Mouse (Mus musculus) midbrain, postnatal 0 days (tissue): ENCODE results near the gene Kbtbd6. TPM values are rescaled to one million over a fixed set of nuclear protein-coding genes. Genes with fewer than 3 reads are reported as not detected.
A peak's percentile ranks its signal among the peaks of the same experiment; 100 is the strongest.
"Not testable (repeated sequence)": the region's sequence is repeated elsewhere in the genome, so short reads cannot be mapped to it uniquely, and the experiment has no call there.

ENCODE experiments used
- ATAC-seq: fragments of 200-750 bp; cut with Nextera tagmentation; 2 replicates; pipeline ENCODE4 v1.8.0; 2017; ENCODE audit warnings: moderate number of reproducible peaks, mild to moderate bottlenecking, moderate TSS enrichment, moderate library complexity; ENCODE audit not compliant: low FRiP score
- DNase-seq: peaks from one replicate; pipeline ENCODE4 v3.0.0-alpha.2; 2015; ENCODE audit warnings: low spot score
- H3K27ac ChIP-seq: fragments of 300-500 bp; sonication (generic); 2 replicates; pipeline ENCODE4 v1.5.1; 2014; ENCODE audit warnings: low read depth, mild to moderate bottlenecking, low read length, mixed read lengths
- H3K27me3 ChIP-seq: fragments of 300-500 bp; sonication (generic); 2 replicates; pipeline ENCODE4 v1.6.1; 2014; ENCODE audit warnings: low read length, control low read depth, mixed read lengths; ENCODE audit not compliant: insufficient read depth
- H3K36me3 ChIP-seq: fragments of 300-500 bp; sonication (generic); 2 replicates; pipeline ENCODE4 v1.6.1; 2014; ENCODE audit warnings: low read length, control low read depth, mixed read lengths; ENCODE audit not compliant: insufficient read depth
- H3K4me1 ChIP-seq: fragments of 300-500 bp; sonication (generic); 2 replicates; pipeline ENCODE4 v1.6.1; 2014; ENCODE audit warnings: mild to moderate bottlenecking, control low read depth, antibody characterized with exemption, low read length, mixed read lengths; ENCODE audit not compliant: insufficient read depth
- H3K4me2 ChIP-seq: fragments of 300-500 bp; sonication (generic); 2 replicates; pipeline ENCODE4 v1.6.1; 2014; ENCODE audit warnings: low read depth, mild to moderate bottlenecking, low read length, mixed read lengths; ENCODE audit not compliant: poor library complexity, severe bottlenecking
- H3K4me3 ChIP-seq: fragments of 300-500 bp; sonication (generic); 2 replicates; pipeline ENCODE4 v1.5.1; 2014; ENCODE audit warnings: low read depth, mild to moderate bottlenecking, low read length, moderate library complexity
- H3K9ac ChIP-seq: fragments of 300-500 bp; sonication (generic); replicated peaks from 2 replicates; pipeline ENCODE4 v1.6.1; 2014; ENCODE audit warnings: mild to moderate bottlenecking, low read length, moderate library complexity, mixed read lengths; ENCODE audit not compliant: poor library complexity, severe bottlenecking
- H3K9me3 ChIP-seq: fragments of 300-500 bp; sonication (generic); 2 replicates; pipeline ENCODE4 v1.6.1; 2016; ENCODE audit warnings: low read length, control low read depth
- CTCF ChIP-seq: IDR thresholded peaks from 2 replicates; pipeline ENCODE4 v1.5.1; 2016; ENCODE audit warnings: antibody characterized with exemption, mild to moderate bottlenecking
- WGBS: fragments of 180-500 bp; shearing (Covaris S2); extraction: QIAGEN DNeasy Blood & Tissue Kit; methylation state at CpG from one replicate; pipeline ENCODE4 v1.1.7; 2014; 5-methylcytosine and 5-hydroxymethylcytosine counted together
- polyA plus RNA-seq: library from polyadenylated mRNA; unstranded; fragments of >200 nt; fragmentation: Nextera tagmentation; extraction: Ambion mirVana; gene quantifications from 2 replicates; pipeline ENCODE4 v1.2.1, GENCODE M21; 2015
- total RNA-seq: library from RNA; depleted of rRNA; stranded (reverse); fragments of >200 nt; gene quantifications from 2 replicates; pipeline ENCODE4 v1.2.3, GENCODE M21; 2014

The Kbtbd6 gene
- total and polyA plus RNA-seq, 2 experiments from 2014 or later: 0.83 to 4.2 TPM

DNA sequence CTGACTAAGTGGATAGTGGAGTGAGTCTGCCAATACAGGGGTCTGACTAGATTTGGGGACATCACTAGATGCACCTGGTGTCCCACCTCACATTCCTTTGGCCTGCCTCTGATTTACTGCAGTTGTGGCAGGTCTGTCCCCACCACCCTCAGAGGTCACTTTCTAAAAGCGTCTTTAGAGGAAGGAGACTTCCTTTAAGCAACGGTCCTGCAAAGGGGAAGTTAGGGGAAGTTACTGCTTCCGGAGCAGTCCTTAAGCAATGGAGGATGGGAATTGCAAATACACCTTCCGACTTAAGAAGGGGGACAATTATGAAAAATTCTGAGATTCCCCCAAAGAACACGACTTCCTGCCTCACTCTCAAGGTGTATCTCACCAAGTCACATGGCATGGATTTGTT is 10.2 kb upstream of the Kbtbd6 start:
- no peak for DNase-seq

DNA sequence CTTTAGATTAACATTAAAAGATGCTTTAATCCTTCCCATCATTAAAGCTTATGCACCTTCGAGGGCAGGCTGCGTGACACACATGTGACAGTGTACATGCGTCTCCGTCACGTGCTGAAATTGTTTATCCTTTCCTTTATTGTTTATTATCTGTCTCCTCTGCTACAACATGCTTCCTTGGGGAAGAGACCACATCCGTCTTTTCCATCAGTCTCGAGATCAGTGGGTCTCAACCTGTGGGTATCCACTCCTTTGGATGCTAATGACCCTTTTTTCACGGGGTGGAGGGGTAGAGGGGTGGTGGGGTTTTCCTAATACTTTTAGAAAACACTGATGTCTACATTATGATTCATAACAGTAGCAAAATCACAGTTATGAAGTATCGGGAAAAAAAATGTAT is 7.0 kb upstream of the Kbtbd6 start:
- ATAC-seq (peak; percentile 45), DNase-seq (no peak)
- H3K9me3 ChIP-seq: no peaks in the 10 kb centered on the region
- TF ChIP-seq CTCF: no peak
- H3K9ac ChIP-seq: 0 out of 2 replicates have a peak overlapping the region, but pooled peaks have one; percentile 36
- peak overlapping the region; percentile 83 for H3K27ac ChIP-seq
- no peaks in the 10 kb centered on the region for H3K36me3 ChIP-seq
- H3K4me2 ChIP-seq: peak overlapping the region; percentile 37
- peak overlapping the region; percentile 13 for H3K4me3 ChIP-seq
- H3K4me1 ChIP-seq: peaks cover 3% of the 10 kb centered on the region; the same call in 1 of the 2 replicates
- 49% methylated on average over 9 of the region's 9 CpGs for WGBS
- no peaks in the 10 kb centered on the region for H3K27me3 ChIP-seq

More for the DNA sequence above, 10.2 kb upstream of the Kbtbd6 start:
- 85% methylated on average over 5 of the region's 5 CpGs for WGBS
- no peak for ATAC-seq
- TF ChIP-seq CTCF: no peak
- Histone ChIP-seq H3K9ac (no peak overlapping the region), H3K4me2 (no peak overlapping the region), H3K4me3 (no peak overlapping the region), H3K4me1 (peaks cover 3% of the 10 kb centered on the region; the same call in 1 of the 2 replicates), H3K36me3 (no peaks in the 10 kb centered on the region), H3K27ac (no peak overlapping the region), H3K9me3 (no peaks in the 10 kb centered on the region), H3K27me3 (no peaks in the 10 kb centered on the region)

DNA sequence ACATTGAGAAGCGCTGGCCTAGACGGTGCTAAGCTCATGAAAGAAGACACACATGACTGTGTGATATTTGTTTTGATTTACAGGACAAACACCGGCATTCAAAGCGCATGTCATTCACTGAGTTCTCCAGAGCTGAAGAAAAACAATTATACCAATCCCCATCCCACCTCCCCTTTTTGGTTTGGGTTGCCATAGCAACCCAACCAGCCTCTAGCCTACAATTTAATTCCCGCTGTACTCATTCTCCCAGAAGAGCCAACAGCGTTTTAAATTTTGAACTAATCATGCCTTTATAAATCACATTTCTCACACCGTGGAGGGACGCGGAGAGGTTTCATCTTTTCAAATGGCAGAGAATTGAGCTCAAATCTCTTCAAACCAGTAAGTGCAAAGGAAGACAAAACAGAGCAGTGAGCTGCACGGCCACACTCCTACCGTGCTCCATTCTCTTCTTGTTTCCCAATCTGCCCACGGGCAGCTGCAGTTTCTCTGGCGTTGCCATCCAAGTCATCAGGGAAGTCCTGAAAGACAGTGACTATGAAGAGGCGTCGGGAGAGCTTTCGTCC is 6.5 kb upstream of the Kbtbd6 start:
- Histone ChIP-seq H3K4me1 (peaks cover 3% of the 10 kb centered on the region; the same call in 1 of the 2 replicates), H3K27me3 (no peaks in the 10 kb centered on the region), H3K4me3 (peak overlapping the region; percentile 13), H3K27ac (peak overlapping the region; percentile 83), H3K36me3 (no peaks in the 10 kb centered on the region), H3K9me3 (no peaks in the 10 kb centered on the region), H3K4me2 (peak overlapping the region; percentile 37), H3K9ac (0 out of 2 replicates have a peak overlapping the region, but pooled peaks have one; percentile 36)
- ATAC-seq: peak; percentile 86
- no peak for TF ChIP-seq CTCF
- peak; percentile 83 for DNase-seq
- WGBS: 10% methylated on average over 16 of the region's 16 CpGs

DNA sequence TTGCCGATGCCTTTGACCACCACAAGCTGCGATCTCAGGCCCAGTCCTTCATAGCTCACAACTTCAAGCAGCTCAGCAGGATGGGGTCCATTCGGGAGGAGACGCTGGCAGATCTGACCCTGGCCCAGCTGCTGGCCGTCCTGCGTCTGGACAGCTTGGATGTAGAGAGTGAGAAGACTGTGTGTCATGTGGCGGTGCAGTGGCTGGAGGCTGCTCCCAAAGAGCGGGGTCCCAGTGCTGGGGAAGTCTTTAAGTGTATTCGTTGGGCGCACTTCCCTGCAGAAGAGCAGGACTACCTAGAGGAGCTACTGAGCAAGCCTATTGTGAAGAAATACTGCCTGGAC is 928 bp downstream of the Kbtbd6 start:
- H3K36me3 ChIP-seq, H3K27ac ChIP-seq, H3K9ac ChIP-seq, H3K27me3 ChIP-seq, H3K4me2 ChIP-seq, DNase-seq, H3K4me3 ChIP-seq, H3K4me1 ChIP-seq, H3K9me3 ChIP-seq: not testable (repeated sequence)
- WGBS: 96% methylated on average over 5 of the region's 10 CpGs
- 0 out of 2 replicates have a peak, but pooled peaks have one; percentile 8 for ATAC-seq

DNA sequence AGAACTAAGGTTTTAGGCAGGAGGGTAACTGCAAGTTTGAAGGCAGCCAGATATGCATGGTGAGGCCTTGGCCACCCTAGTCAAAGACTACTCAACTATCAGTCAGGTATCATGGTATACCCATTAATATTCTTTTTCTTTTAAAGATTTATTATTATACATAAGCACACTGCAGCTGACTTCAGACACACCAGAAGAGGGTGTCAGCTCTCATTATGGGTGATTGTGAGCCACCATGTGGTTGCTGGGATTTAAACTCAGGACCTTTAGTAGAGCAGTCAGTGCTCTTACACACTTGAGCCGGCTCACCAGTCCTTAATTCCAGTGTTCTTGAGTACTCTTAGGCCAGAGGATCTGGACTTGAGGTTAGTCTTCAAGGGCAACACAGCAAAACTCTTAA is 8.8 kb downstream of the Kbtbd6 start:
- no peaks in the 10 kb centered on the region for H3K4me1 ChIP-seq
- H3K27me3 ChIP-seq: no peaks in the 10 kb centered on the region
- no peak overlapping the region for H3K9ac ChIP-seq
- ATAC-seq (no peak), DNase-seq (no peak)
- TF ChIP-seq CTCF: no peak
- H3K27ac ChIP-seq: no peak overlapping the region
- WGBS: 82% methylated on average over 1 of the region's 1 CpGs
- H3K9me3 ChIP-seq: no peaks in the 10 kb centered on the region
- H3K4me2 ChIP-seq: no peak overlapping the region
- H3K4me3 ChIP-seq: no peak overlapping the region
- peaks cover 16% of the 10 kb centered on the region for H3K36me3 ChIP-seq

DNA sequence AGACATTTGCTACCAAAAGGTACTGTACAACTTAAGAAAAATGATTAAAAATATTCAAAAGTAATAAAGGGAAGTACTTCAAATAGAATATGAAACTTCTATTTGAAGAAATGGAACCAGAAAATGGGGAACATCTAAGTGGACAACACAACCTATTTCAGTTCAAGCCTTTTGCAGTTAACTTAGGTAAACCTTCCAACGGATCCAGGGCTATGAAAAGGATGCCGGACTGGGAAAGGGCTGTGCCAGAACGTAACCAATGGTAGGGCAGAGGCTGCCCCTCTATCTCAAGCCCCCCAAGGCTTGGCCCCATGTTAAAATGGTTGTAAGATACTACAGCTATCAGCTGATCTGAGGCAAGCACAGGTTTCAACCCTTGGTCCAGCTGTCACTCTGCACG is 9.4 kb downstream of the Kbtbd6 start:
- Histone ChIP-seq H3K36me3 (peaks cover 18% of the 10 kb centered on the region), H3K4me1 (no peaks in the 10 kb centered on the region), H3K4me2 (no peak overlapping the region), H3K4me3 (no peak overlapping the region), H3K9me3 (no peaks in the 10 kb centered on the region), H3K9ac (no peak overlapping the region), H3K27ac (no peak overlapping the region), H3K27me3 (no peaks in the 10 kb centered on the region)
- WGBS: 90% methylated on average over 4 of the region's 4 CpGs
- no peak for TF ChIP-seq CTCF
- DNase-seq: no peak
- no peak for ATAC-seq
